8 mouse cellular contexts compared by ENCODE assay signal in the genomic region with DNA sequence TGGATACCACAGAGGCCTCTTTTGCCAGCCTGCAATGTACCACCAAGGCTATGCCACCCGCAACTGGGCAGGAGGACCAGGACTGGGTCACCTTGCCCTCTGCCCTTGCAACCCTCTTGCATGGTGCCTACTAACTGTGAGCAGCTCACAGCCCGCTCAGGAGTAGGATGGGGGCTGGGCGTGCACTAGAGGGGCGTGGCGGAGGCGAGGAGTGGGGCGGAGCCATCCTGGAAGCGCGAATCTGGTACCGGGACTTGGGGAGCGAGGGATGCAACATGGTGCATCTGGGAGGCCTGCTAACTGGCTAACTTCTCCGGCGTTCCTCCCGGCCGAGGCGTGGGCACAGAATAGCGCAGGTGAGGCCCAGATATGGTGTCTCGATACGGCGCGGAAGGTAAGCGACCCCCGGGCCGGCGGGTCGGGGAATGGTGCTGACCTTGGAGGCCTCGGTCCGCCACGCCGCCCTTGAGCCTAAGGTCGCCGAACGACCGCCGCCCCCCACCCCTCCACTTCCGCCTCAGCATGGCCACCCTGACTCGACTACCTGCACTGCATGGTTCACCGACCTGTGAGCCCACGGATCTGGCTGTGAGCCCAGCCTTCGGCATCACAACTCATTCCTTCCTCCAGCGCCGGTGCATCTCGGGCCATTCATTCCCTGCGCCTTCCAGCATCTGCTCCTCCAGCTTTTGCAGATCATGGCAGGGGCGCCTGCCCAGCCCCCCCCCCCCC. TPM values are rescaled to one million over a fixed set of nuclear protein-coding genes. Genes with fewer than 3 reads are reported as not detected.
A peak's percentile ranks its signal among the peaks of the same experiment; 100 is the strongest.
DNase-seq lines count a peak whose midpoint lies in the region; ATAC-seq and TF ChIP-seq lines count a peak whose summit lies in the region.

No protein-coding gene starts in this region.

- no peaks in the 10 kb centered on the region for H3K36me3 ChIP-seq in embryonic facial prominence, embryonic 15.5 days
- no peaks in the 10 kb centered on the region for H3K36me3 ChIP-seq in heart, postnatal 0 days (replicated peaks; ENCODE audit: control insufficient read depth, insufficient read depth, low read length)
- H3K36me3 ChIP-seq in liver, embryonic 14.5 days (replicated peaks; ENCODE audit: control insufficient read depth, insufficient read depth, low read depth): no peaks in the 10 kb centered on the region
- H3K36me3 ChIP-seq in neural tube, embryonic 12.5 days: no peaks in the 10 kb centered on the region

- H3K9ac ChIP-seq in embryonic facial prominence, embryonic 15.5 days: peak overlapping the region; percentile 16
- peak overlapping the region; percentile 56 for H3K9ac ChIP-seq in heart, postnatal 0 days (replicated peaks; ENCODE audit: low read depth, low read length)
- no peak overlapping the region for H3K9ac ChIP-seq in liver, embryonic 14.5 days (replicated peaks)
- H3K9ac ChIP-seq in neural tube, embryonic 12.5 days: peak overlapping the region; percentile 66

- H3K4me2 ChIP-seq in embryonic facial prominence, embryonic 15.5 days (replicated peaks): peak overlapping the region; percentile 93
- peak overlapping the region; percentile 98 for H3K4me2 ChIP-seq in heart, postnatal 0 days (ENCODE audit: low read depth, low read length)
- H3K4me2 ChIP-seq in liver, embryonic 14.5 days (ENCODE audit: low read depth): peak overlapping the region; percentile 66
- peak overlapping the region; percentile 92 for H3K4me2 ChIP-seq in neural tube, embryonic 12.5 days (replicated peaks)

- H3K4me3 ChIP-seq in bone marrow macrophage, adult 2 months (ENCODE audit: insufficient read depth, low read length): peak overlapping the region; percentile 61
- peak overlapping the region; percentile 66 for H3K4me3 ChIP-seq in embryonic facial prominence, embryonic 15.5 days (replicated peaks)
- H3K4me3 ChIP-seq in heart, postnatal 0 days (ENCODE audit: low read depth, low read length): peak overlapping the region; percentile 69
- peak overlapping the region; percentile 45 for H3K4me3 ChIP-seq in liver, embryonic 14.5 days (ENCODE audit: insufficient read depth in 1 of 2, low read depth in 2 of 2, low read length in 2 of 2)
- H3K4me3 ChIP-seq in neural tube, embryonic 12.5 days: peak overlapping the region; percentile 61

- H3K9me3 ChIP-seq in embryonic facial prominence, embryonic 15.5 days (replicated peaks): no peaks in the 10 kb centered on the region
- no peaks in the 10 kb centered on the region for H3K9me3 ChIP-seq in heart, postnatal 0 days (replicated peaks; ENCODE audit: control insufficient read depth, low read length)
- no peaks in the 10 kb centered on the region for H3K9me3 ChIP-seq in liver, embryonic 14.5 days (ENCODE audit: control insufficient read depth, low read length)
- no peaks in the 10 kb centered on the region for H3K9me3 ChIP-seq in neural tube, embryonic 12.5 days

- TF ChIP-seq EP300 in heart, postnatal 0 days (IDR thresholded peaks at IDR 0.05; ENCODE audit: low read depth): no peak
- TF ChIP-seq EP300 in liver, embryonic 14.5 days (IDR thresholded peaks at IDR 0.05; ENCODE audit: low read depth): no peak

- H3K27me3 ChIP-seq in embryonic facial prominence, embryonic 15.5 days: no peaks in the 10 kb centered on the region
- no peaks in the 10 kb centered on the region for H3K27me3 ChIP-seq in heart, postnatal 0 days (ENCODE audit: control insufficient read depth, insufficient read depth, low read length)
- H3K27me3 ChIP-seq in liver, embryonic 14.5 days (ENCODE audit: control insufficient read depth, insufficient read depth, low read length): no peaks in the 10 kb centered on the region
- no peaks in the 10 kb centered on the region for H3K27me3 ChIP-seq in neural tube, embryonic 12.5 days (replicated peaks)

- 1% methylated on average over 45 of the region's 45 CpGs for WGBS in embryonic facial prominence, embryonic 15.5 days
- WGBS in heart, postnatal 0 days: under 1% methylated on average over 38 of the region's 45 CpGs
- under 1% methylated on average over 41 of the region's 45 CpGs for WGBS in liver, embryonic 14.5 days (ENCODE audit: insufficient replicate concordance)
- WGBS in neural tube, embryonic 12.5 days: 2% methylated on average over 44 of the region's 45 CpGs

- H3K27ac ChIP-seq in bone marrow macrophage, adult 2 months (ENCODE audit: insufficient read depth, low read depth, low read length): no peak overlapping the region
- H3K27ac ChIP-seq in embryonic facial prominence, embryonic 15.5 days (replicated peaks): no peak overlapping the region
- no peak overlapping the region for H3K27ac ChIP-seq in heart, postnatal 0 days (ENCODE audit: low read depth)
- H3K27ac ChIP-seq in liver, embryonic 14.5 days: no peak overlapping the region
- H3K27ac ChIP-seq in neural tube, embryonic 12.5 days: no peak overlapping the region

- ATAC-seq in embryonic facial prominence, embryonic 15.5 days (ENCODE audit: insufficient number of reproducible peaks, low FRiP score, low TSS enrichment, low read depth): peak; percentile 91
- peak; percentile 98 for ATAC-seq in heart, postnatal 0 days (ENCODE audit: insufficient read depth, low read depth)
- ATAC-seq in liver, embryonic 14.5 days (ENCODE audit: insufficient read depth): peak; percentile 81
- peak; percentile 98 for ATAC-seq in neural tube, embryonic 12.5 days (ENCODE audit: low FRiP score, low read depth)

- 0 out of 2 replicates have a peak, but pooled peaks cover 2% of the 10 kb centered on the region for H3K4me1 ChIP-seq in bone marrow macrophage, adult 2 months (ENCODE audit: control insufficient read depth, insufficient read depth, low read length)
- H3K4me1 ChIP-seq in embryonic facial prominence, embryonic 15.5 days: 0 out of 2 replicates have a peak, but pooled peaks cover 2% of the 10 kb centered on the region
- no peaks in the 10 kb centered on the region for H3K4me1 ChIP-seq in heart, postnatal 0 days (ENCODE audit: control insufficient read depth, insufficient read depth)
- no peaks in the 10 kb centered on the region for H3K4me1 ChIP-seq in liver, embryonic 14.5 days (replicated peaks; ENCODE audit: control insufficient read depth in 2 of 2, insufficient read depth in 2 of 2, low read length in 1 of 2)
- H3K4me1 ChIP-seq in neural tube, embryonic 12.5 days: no peaks in the 10 kb centered on the region; the same call in 1 of the 2 replicates

- peak; percentile 71 for DNase-seq in CD4-positive helper T cell, adult 2 months (ENCODE audit: low read depth, low spot score)
- peak; percentile 38 for DNase-seq in heart, postnatal 0 days (ENCODE audit: low spot score)
- DNase-seq in kidney, postnatal 4 days: peak; percentile 77 to 83
- peak; percentile 9 to 19 (median 17) for DNase-seq in liver, embryonic 14.5 days (ENCODE audit: low read depth in 3 of 3, low spot score in 3 of 3)
- DNase-seq in telencephalon, adult 2 months (ENCODE audit: low read depth, low spot score): peak; percentile 32

- TF ChIP-seq CTCF in bone marrow macrophage, adult 2 months (IDR thresholded peaks at IDR 0.05; ENCODE audit: low read depth, low read length): no peak
- no peak for TF ChIP-seq CTCF in heart, postnatal 0 days (IDR thresholded peaks at IDR 0.05; ENCODE audit: low read depth)
- TF ChIP-seq CTCF in liver, embryonic 14.5 days (IDR thresholded peaks at IDR 0.05; ENCODE audit: low read depth): no peak

- TF ChIP-seq POLR2A in bone marrow macrophage, adult 2 months (IDR thresholded peaks at IDR 0.05; ENCODE audit: borderline replicate concordance, low read depth, low read length): no peak

RNA-seq across cellular contexts. Expression of gene Gdi2, which starts 59.7 kb away (rescaled TPM):
- polyA plus RNA-seq in bone marrow macrophage, adult 2 months (2012; ENCODE audit: insufficient read depth, insufficient read length, missing spikeins): 1,054 and 1,106 TPM in 2 replicates
- 398 TPM in 2 replicates for polyA plus RNA-seq in embryonic facial prominence, embryonic 15.5 days (2015; fragmentation: Nextera tagmentation; extraction: Ambion mirVana)
- total RNA-seq in heart, postnatal 0 days (2014; rRNA removed; ENCODE audit: low replicate concordance): 152 and 170 TPM in 2 replicates
- polyA plus RNA-seq in heart, postnatal 0 days (2015; fragmentation: Nextera tagmentation; extraction: Ambion mirVana): 268 and 285 TPM in 2 replicates
- polyA plus RNA-seq in liver, embryonic 14.5 days (2012; rRNA removed): 41.5 and 57.2 TPM in 2 replicates
- 162 and 174 TPM in 2 replicates for polyA plus RNA-seq in liver, embryonic 14.5 days (2014; fragmentation: Nextera tagmentation; extraction: Ambion mirVana)
- polyA plus RNA-seq in neural tube, embryonic 12.5 days (2016; fragmentation: Nextera tagmentation; extraction: Ambion mirVana): 416 and 431 TPM in 2 replicates

Comparison
In these comparisons a context has a peak if more than half of its experiments do, and no peak if none do; other contexts are left out.
1. DNase-seq: peak in every context shown above with its lines; median percentile 80 in kidney, postnatal 4 days; 71 in CD4-positive helper T cell, adult 2 months; 38 in heart, postnatal 0 days; 32 in telencephalon, adult 2 months; 17 in liver, embryonic 14.5 days.